ENCODE assay signal across 9 mouse cellular contexts in genomic region chr7:100309216-100309615, GRCm38 (mm10). TPM values are rescaled to one million over a fixed set of nuclear protein-coding genes. Genes with fewer than 3 reads are reported as not detected.
DNase-seq lines count a peak whose midpoint lies in the region; ATAC-seq and TF ChIP-seq lines count a peak whose summit lies in the region.
"Had no signal": no experiment of that assay in that cellular context is flagged by ENCODE, and none has a peak within 500 bp of the region (broad histone marks: within the 10 kb centered on the region; RNA-seq: fewer than 3 reads in every experiment).

No protein-coding gene starts in this region.

- no peak overlapping the region for H3K9ac ChIP-seq in lung, postnatal 0 days (replicated peaks; ENCODE audit: low read depth)
- H3K9ac ChIP-seq in hindbrain, embryonic 14.5 days, result no peak overlapping the region
- no peak overlapping the region for H3K9ac ChIP-seq in neural tube, embryonic 15.5 days (replicated peaks)

- TF ChIP-seq EP300 in lung, postnatal 0 days (IDR thresholded peaks at IDR 0.05), result no peak

- no peak for TF ChIP-seq CTCF in lung, postnatal 0 days (IDR thresholded peaks at IDR 0.05)

- no peak overlapping the region for H3K4me2 ChIP-seq in lung, postnatal 0 days (replicated peaks; ENCODE audit: low read depth, low read length)
- H3K4me2 ChIP-seq in hindbrain, embryonic 14.5 days (replicated peaks), result no peak overlapping the region
- no peak overlapping the region for H3K4me2 ChIP-seq in neural tube, embryonic 15.5 days

- 32% methylated on average over 1 of the region's 1 CpGs for WGBS in lung, postnatal 0 days
- WGBS in hindbrain, embryonic 14.5 days, result 37% methylated on average over 1 of the region's 1 CpGs
- WGBS in neural tube, embryonic 15.5 days, result 18% methylated on average over 1 of the region's 1 CpGs

- no peak overlapping the region for H3K27ac ChIP-seq in lung, postnatal 0 days (ENCODE audit: low read length)
- peak overlapping the region; percentile 66 for H3K27ac ChIP-seq in hindbrain, embryonic 14.5 days
- peak overlapping the region; percentile 65 for H3K27ac ChIP-seq in neural tube, embryonic 15.5 days (replicated peaks)

- no peaks in the 10 kb centered on the region for H3K36me3 ChIP-seq in lung, postnatal 0 days (ENCODE audit: insufficient read depth, low read length)
- H3K36me3 ChIP-seq in hindbrain, embryonic 14.5 days (replicated peaks; ENCODE audit: control insufficient read depth, insufficient read depth), result no peaks in the 10 kb centered on the region
- H3K36me3 ChIP-seq in neural tube, embryonic 15.5 days, result no peaks in the 10 kb centered on the region

- H3K4me1 ChIP-seq in lung, postnatal 0 days (ENCODE audit: insufficient read depth, low read depth, low read length), result no peaks in the 10 kb centered on the region
- H3K4me1 ChIP-seq in hindbrain, embryonic 14.5 days (replicated peaks; ENCODE audit: control insufficient read depth, insufficient read depth, low read length), result peaks cover 39% of the 10 kb centered on the region
- H3K4me1 ChIP-seq in neural tube, embryonic 15.5 days, result peaks cover 43% of the 10 kb centered on the region

- DNase-seq in heart, adult 11 months, result peak; percentile 71
- DNase-seq in heart, adult 9 months (ENCODE audit: low spot score in 2 of 2), result no peak
- DNase-seq in lung, postnatal 0 days (ENCODE audit: low spot score), result peak; percentile 39
- DNase-seq in lung, postnatal 36 days, result no peak
- DNase-seq in hindbrain, embryonic 14.5 days (ENCODE audit: low spot score), result no peak
- DNase-seq in cerebellum, postnatal 25 days, result no peak
- DNase-seq in B cell, adult 2 months, result no peak
- DNase-seq: lung, postnatal 10 days had no signal

- peak; percentile 17; the same call in 1 of the 2 replicates for ATAC-seq in lung, postnatal 0 days
- 0 out of 2 replicates have a peak, but pooled peaks have one; percentile 26 for ATAC-seq in hindbrain, embryonic 14.5 days (ENCODE audit: low FRiP score)
- peak; percentile 39; the same call in 1 of the 2 replicates for ATAC-seq in neural tube, embryonic 15.5 days (ENCODE audit: low FRiP score)

- H3K27me3 ChIP-seq in lung, postnatal 0 days (replicated peaks; ENCODE audit: insufficient read depth, low read length), result no peaks in the 10 kb centered on the region
- H3K27me3 ChIP-seq in hindbrain, embryonic 14.5 days (ENCODE audit: control insufficient read depth, insufficient read depth, low read length), result no peaks in the 10 kb centered on the region
- H3K27me3 ChIP-seq in neural tube, embryonic 15.5 days (replicated peaks), result no peaks in the 10 kb centered on the region

- H3K9me3 ChIP-seq in lung, postnatal 0 days (ENCODE audit: low read length), result no peaks in the 10 kb centered on the region
- H3K9me3 ChIP-seq in hindbrain, embryonic 14.5 days (ENCODE audit: control insufficient read depth, low read length), result no peaks in the 10 kb centered on the region
- no peaks in the 10 kb centered on the region for H3K9me3 ChIP-seq in neural tube, embryonic 15.5 days (replicated peaks)

- H3K4me3 ChIP-seq in lung, postnatal 0 days (ENCODE audit: low read depth, low read length), result no peak overlapping the region
- H3K4me3 ChIP-seq in hindbrain, embryonic 14.5 days (replicated peaks; ENCODE audit: low read length), result no peak overlapping the region
- no peak overlapping the region for H3K4me3 ChIP-seq in neural tube, embryonic 15.5 days (replicated peaks)

RNA-seq across cellular contexts. Expression of gene P4ha3, which starts 23.9 kb away (rescaled TPM):
- 1.8 and 2.4 TPM in 2 replicates for polyA plus RNA-seq in lung, postnatal 0 days (2015; fragmentation: Nextera tagmentation; extraction: Ambion mirVana)
- 10.5 and 12.6 TPM in 2 replicates for polyA plus RNA-seq in hindbrain, embryonic 14.5 days (2014; fragmentation: Nextera tagmentation; extraction: Ambion mirVana)
- 9.4 and 14.7 TPM in 2 replicates for polyA plus RNA-seq in neural tube, embryonic 15.5 days (2015; fragmentation: Nextera tagmentation; extraction: Ambion mirVana)

Comparison
In these comparisons a context has a peak if more than half of its experiments do, and no peak if none do; other contexts are left out.
1. DNase-seq: peak in heart, adult 11 months (single experiment) and lung, postnatal 0 days (single experiment); none in heart, adult 9 months (0 of 2), lung, postnatal 36 days (single experiment), hindbrain, embryonic 14.5 days (single experiment), cerebellum, postnatal 25 days (0 of 2) and B cell, adult 2 months (0 of 2).
2. Peak in every context shown above with its lines, with median percentiles within 50 percentile points of each other: ATAC-seq.